Comparison of ENCODE assay signal across 23 mouse cellular contexts in the genomic region with DNA sequence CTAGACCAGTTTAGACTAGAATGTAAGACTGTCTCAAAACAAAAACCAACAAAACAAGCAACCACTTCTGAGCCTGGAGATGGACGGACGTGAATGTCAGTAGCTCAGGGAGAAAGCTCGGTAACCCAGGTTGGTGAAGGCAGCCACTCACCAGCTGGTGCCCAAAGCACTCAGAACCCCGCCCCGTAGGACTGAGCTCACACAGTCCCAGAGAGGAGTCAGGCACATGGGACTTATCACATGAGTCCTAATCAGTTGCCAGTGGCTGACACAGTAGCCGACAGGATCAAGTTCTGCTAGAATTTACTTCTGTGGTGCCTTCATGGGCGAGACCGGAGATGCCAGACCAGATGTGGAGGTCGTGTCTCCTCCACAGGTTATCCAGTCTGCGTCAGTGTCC.
"Had no signal": no experiment of that assay in that cellular context is flagged by ENCODE, and none has a peak within 500 bp of the region (broad histone marks: within the 10 kb centered on the region; RNA-seq: fewer than 3 reads in every experiment).

No protein-coding gene starts in this region.

- H3K4me3 ChIP-seq: heart, embryonic 10.5 days; heart, embryonic 12.5 days; hindbrain, embryonic 10.5 days; hindbrain, embryonic 12.5 days; intestine, embryonic 15.5 days; layer of hippocampus, adult 2 months; left cerebral cortex, adult 2 months; limb, embryonic 13.5 days; limb, embryonic 15.5 days; liver, embryonic 12.5 days had no signal

- DNase-seq: gastrocnemius, postnatal 10 days; heart, adult 18-20 months; heart, postnatal 10 days; heart, postnatal 4 days; kidney, adult 18-20 months; kidney, adult 8-10 months; kidney, postnatal 10 days; kidney, postnatal 4 days; left cerebral cortex, postnatal 4 days had no signal

- H3K27ac ChIP-seq: heart, embryonic 10.5 days; hindbrain, embryonic 10.5 days; hindbrain, embryonic 12.5 days; hindbrain, embryonic 14.5 days; intestine, embryonic 15.5 days; layer of hippocampus, adult 2 months; left cerebral cortex, adult 2 months; limb, embryonic 13.5 days; limb, embryonic 15.5 days; liver, embryonic 12.5 days had no signal

- ATAC-seq: hindbrain, embryonic 16.5 days; inflammation-experienced regulatory T-cells, adult 6 months; intestine, embryonic 15.5 days; intestine, postnatal 0 days; liver, embryonic 12.5 days had no signal
